Mouse (Mus musculus) ES-Bruce4 (cell line): ENCODE data around the gene Sun2.

Experiments used
- CTCF ChIP-seq: IDR thresholded peaks from one replicate; pipeline ENCODE4 v1.8.1; 2011; ENCODE audit warnings: low read depth, low read length
- EP300 ChIP-seq: IDR thresholded peaks from 2 replicates; pipeline ENCODE4 v1.6.1; 2011; ENCODE audit warnings: low read depth, low read length; ENCODE audit not compliant: insufficient read depth
- POLR2A ChIP-seq: IDR thresholded peaks from one replicate; pipeline ENCODE4 v1.8.1; 2011; ENCODE audit warnings: low read length; ENCODE audit not compliant: insufficient read depth

DNA sequence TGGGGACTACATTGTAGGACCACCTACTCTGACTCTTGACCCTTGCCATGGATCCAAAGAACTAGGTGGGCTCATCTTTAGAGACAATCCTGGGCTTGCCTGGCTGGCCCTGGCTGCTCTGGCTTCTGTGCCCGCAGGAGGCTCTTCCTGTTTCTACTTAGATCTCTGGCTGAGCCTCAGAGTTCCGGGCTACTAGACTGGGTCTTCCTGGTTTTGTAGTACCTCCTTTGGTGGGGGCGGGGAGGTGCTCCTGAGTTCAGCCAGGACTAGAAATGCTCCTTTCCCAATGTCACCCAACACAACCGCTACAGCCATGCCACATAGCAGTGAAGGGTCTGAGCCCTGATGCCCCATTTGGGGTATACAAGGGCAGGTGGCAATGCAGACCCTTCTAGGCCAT is 21.5 kb downstream of the Sun2 start:
- TF ChIP-seq EP300: no peak
- TF ChIP-seq CTCF: no peak
- no peak for TF ChIP-seq POLR2A
